ENCODE assay signal across 9 mouse cellular contexts in genomic region chr9:32685793-32686558, GRCm38 (mm10). TPM values are rescaled to one million over a fixed set of nuclear protein-coding genes. Genes with fewer than 3 reads are reported as not detected.
DNase-seq lines count a peak whose midpoint lies in the region; ATAC-seq and TF ChIP-seq lines count a peak whose summit lies in the region.
"Had no signal": no experiment of that assay in that cellular context is flagged by ENCODE, and none has a peak within 500 bp of the region (broad histone marks: within the 10 kb centered on the region; RNA-seq: fewer than 3 reads in every experiment).

No protein-coding gene starts in this region.

- H3K4me3 ChIP-seq in forebrain, postnatal 0 days (ENCODE audit: low read depth, low read length), result no peak overlapping the region

- 5% methylated on average over 8 of the region's 8 CpGs for WGBS in forebrain, postnatal 0 days

- H3K27me3 ChIP-seq in forebrain, postnatal 0 days (ENCODE audit: insufficient read depth, low read length), result peaks cover 27% of the 10 kb centered on the region

- H3K36me3 ChIP-seq in forebrain, postnatal 0 days (ENCODE audit: insufficient read depth), result no peaks in the 10 kb centered on the region

- no peak overlapping the region for H3K27ac ChIP-seq in forebrain, postnatal 0 days (ENCODE audit: low read depth, low read length)

- no peaks in the 10 kb centered on the region for H3K4me1 ChIP-seq in forebrain, postnatal 0 days (ENCODE audit: insufficient read depth)

- no peak for TF ChIP-seq CTCF in forebrain, postnatal 0 days (IDR thresholded peaks at IDR 0.05; ENCODE audit: low read depth)

- H3K4me2 ChIP-seq in forebrain, postnatal 0 days (ENCODE audit: low read depth), result no peak overlapping the region

- H3K9me3 ChIP-seq in forebrain, postnatal 0 days (ENCODE audit: low read length), result no peaks in the 10 kb centered on the region

- DNase-seq in B cell, adult 2 months, result peak; percentile 59 to 61
- peak; percentile 77 for DNase-seq in Muller cell, postnatal 12 days (ENCODE audit: inconsistent ontology term)
- peak; percentile 54 for DNase-seq in forebrain, postnatal 0 days
- DNase-seq in cerebellum, postnatal 25 days, result no peak
- DNase-seq in lung, adult 18-20 months, result no peak
- no peak for DNase-seq in gastrocnemius, adult 18-20 months (ENCODE audit: low spot score)
- DNase-seq: kidney, postnatal 10 days; lung, postnatal 14 days had no signal

- no peak overlapping the region for H3K9ac ChIP-seq in forebrain, postnatal 0 days

- ATAC-seq in forebrain, postnatal 0 days, result peak; percentile 95
- ATAC-seq in megakaryocyte progenitor cell, adult 5-6 weeks (replicated peaks; ENCODE audit: poor library complexity), result peak; percentile 92

RNA-seq across cellular contexts. Expression of gene Ets1, which starts 50.0 kb away (rescaled TPM):
- 17.2 and 21.2 TPM in 2 replicates for total RNA-seq in forebrain, postnatal 0 days (2014; rRNA removed)
- polyA plus RNA-seq in forebrain, postnatal 0 days (2015; fragmentation: Nextera tagmentation; extraction: Ambion mirVana), result 9.6 and 12.3 TPM in 2 replicates
- 5.4 and 6.8 TPM in 2 replicates for total RNA-seq in megakaryocyte progenitor cell, adult 5-6 weeks (2015)
- 12.6 and 16.3 TPM in 2 replicates for total RNA-seq in megakaryocyte progenitor cell, adult 5-6 weeks (2017)
- total RNA-seq in gastrocnemius, adult 18-20 months (2021), result 10 to 100 TPM in 1 of 2 experiments, 1 to 10 TPM in 1; 6.8 to 15.2 TPM

Comparison
In these comparisons a context has a peak if more than half of its experiments do, and no peak if none do; other contexts are left out.
1. DNase-seq: peak in B cell, adult 2 months (2 of 2), Muller cell, postnatal 12 days (single experiment) and forebrain, postnatal 0 days (single experiment); none in cerebellum, postnatal 25 days (0 of 2), lung, adult 18-20 months (0 of 2) and gastrocnemius, adult 18-20 months (single experiment).